Mouse (Mus musculus) adrenal gland, postnatal 10 days (tissue): ENCODE data around the gene Arcn1. TPM values are rescaled to one million over a fixed set of nuclear protein-coding genes. Genes with fewer than 3 reads are reported as not detected.

ENCODE experiments used
- total RNA-seq, 2 experiments: library from RNA; stranded (reverse); gene quantifications; 2 replicates each; pipeline ENCODE4 v1.2.3; 2021

Gene Arcn1
- total RNA-seq, 2 experiments from 2014 or later: 138 to 150 TPM

Other genes starting within 250 kb of the Arcn1 start
- 1 to 10 TPM; 1.0 to 1.4 TPM for gene Cxcr5, start 206.0 kb downstream of the Arcn1 start, total RNA-seq
- 100 to 1,000 TPM; 106 to 118 TPM for gene Ddx6, start 163.0 kb downstream of the Arcn1 start, total RNA-seq
- not detected for gene Treh, start 94.6 kb downstream of the Arcn1 start, total RNA-seq
- gene Phldb1, start 32.6 kb downstream of the Arcn1 start, total RNA-seq: 10 to 100 TPM; 54.5 to 63.9 TPM
- 10 to 100 TPM; 73.0 to 87.7 TPM for gene Ift46, start 63 bp upstream of the Arcn1 start, total RNA-seq
- 10 to 100 TPM in 1 of 2 experiments, 1 to 10 TPM in 1; 4.3 to 10.4 TPM for gene Tmem25, start 31.5 kb upstream of the Arcn1 start, total RNA-seq
- gene Ttc36, start 35.2 kb upstream of the Arcn1 start, total RNA-seq: 10 to 100 TPM; 37.0 to 92.7 TPM
- 10 to 100 TPM; 21.4 to 34.8 TPM for gene Kmt2a, start 113.5 kb upstream of the Arcn1 start, total RNA-seq
- gene Atp5l, start 152.9 kb upstream of the Arcn1 start, total RNA-seq: 100 to 1,000 TPM; 796 to 905 TPM
- gene Ube4a, start 197.8 kb upstream of the Arcn1 start, total RNA-seq: 10 to 100 TPM; 77.5 to 91.0 TPM
- 1 to 10 TPM; 4.6 to 5.0 TPM for gene Cd3g, start 212.6 kb upstream of the Arcn1 start, total RNA-seq
- 1 to 10 TPM; 3.0 to 3.1 TPM for gene Cd3d, start 213.9 kb upstream of the Arcn1 start, total RNA-seq
- gene Cd3e, start 241.8 kb upstream of the Arcn1 start, total RNA-seq: 1 to 10 TPM; 6.7 to 7.3 TPM